Mouse (Mus musculus) MEL-GATA-1-ER (cell line): ENCODE data around the gene Celsr3.
A peak's percentile ranks its signal among the peaks of the same experiment; 100 is the strongest.

Source experiments
- DNase-seq: peaks from one replicate; pipeline ENCODE4 v3.0.0-alpha.2; 2012; ENCODE audit warnings: low read depth; ENCODE audit errors: extremely low read depth

Celsr3 gene

GRCm38 (mm10) chr9:108825820-108826699, at the start of gene Celsr3:
TSS of gene Celsr3 (plus strand) at chr9:108826320.
- DNase-seq, result no peak

DNA sequence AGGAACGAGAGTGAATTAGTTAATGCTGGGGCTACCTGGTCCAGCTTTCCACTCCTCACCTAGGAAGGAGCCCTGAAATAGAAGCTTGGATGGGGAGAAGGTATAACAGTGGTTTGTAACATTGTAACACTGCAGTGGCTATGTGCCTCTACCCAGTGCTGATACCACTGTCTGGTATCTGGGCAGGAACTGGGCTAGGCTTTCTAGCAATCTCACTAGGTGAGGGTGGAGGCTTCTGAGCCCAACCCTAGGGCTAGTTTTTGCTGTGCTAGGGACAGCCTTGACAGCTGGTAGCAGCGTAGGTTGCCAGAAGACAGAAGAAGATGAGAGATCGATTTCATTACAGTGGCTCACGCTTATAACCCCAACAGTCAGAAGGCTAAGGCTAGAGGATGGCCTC, 49.5 kb upstream of the Celsr3 start:
- DNase-seq, result no peak

DNA sequence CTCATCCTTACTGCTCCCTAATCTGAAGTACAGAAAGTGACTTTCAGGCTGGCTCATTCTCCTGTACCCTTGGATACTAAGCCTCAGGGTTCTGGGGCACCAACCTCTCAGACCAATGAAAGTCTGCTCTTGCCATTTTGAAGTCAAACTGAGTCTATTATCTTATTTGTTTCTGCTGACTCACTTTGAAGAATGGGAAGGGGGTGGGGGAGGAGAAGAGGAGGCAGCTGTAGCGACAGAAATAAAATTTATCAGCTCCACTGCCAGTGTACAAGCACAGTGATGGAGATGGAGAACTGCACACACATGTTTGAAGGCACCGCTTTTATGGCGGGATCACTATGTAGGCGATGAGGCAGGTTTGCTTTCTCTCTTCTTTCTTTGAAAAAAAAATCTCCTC, 48.8 kb upstream of the Celsr3 start:
- no peak for DNase-seq

GRCm38 (mm10) chr9:108780959-108781358, 45.2 kb upstream of the Celsr3 start:
- DNase-seq, result no peak

DNA sequence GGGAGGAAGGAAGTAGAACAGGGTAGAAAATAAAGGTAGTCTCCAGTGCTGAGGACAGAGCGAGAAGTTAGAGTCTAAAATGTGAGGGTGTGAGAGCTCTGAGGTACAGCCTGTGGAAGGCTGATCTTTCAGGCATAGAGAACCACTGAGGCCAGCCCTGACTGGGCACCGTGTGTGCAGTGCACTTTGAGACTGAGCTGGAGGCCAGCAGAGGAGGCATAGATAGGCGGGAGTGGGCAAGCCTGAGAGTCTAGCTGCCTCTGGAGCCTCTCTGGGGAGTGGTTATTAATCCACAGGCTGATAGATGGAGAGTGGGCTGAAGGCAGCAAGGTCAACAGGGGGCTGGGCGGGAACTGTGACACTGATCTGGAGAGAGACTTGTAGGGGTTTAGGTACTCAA, 44.2 kb upstream of the Celsr3 start:
- DNase-seq, result no peak

DNA sequence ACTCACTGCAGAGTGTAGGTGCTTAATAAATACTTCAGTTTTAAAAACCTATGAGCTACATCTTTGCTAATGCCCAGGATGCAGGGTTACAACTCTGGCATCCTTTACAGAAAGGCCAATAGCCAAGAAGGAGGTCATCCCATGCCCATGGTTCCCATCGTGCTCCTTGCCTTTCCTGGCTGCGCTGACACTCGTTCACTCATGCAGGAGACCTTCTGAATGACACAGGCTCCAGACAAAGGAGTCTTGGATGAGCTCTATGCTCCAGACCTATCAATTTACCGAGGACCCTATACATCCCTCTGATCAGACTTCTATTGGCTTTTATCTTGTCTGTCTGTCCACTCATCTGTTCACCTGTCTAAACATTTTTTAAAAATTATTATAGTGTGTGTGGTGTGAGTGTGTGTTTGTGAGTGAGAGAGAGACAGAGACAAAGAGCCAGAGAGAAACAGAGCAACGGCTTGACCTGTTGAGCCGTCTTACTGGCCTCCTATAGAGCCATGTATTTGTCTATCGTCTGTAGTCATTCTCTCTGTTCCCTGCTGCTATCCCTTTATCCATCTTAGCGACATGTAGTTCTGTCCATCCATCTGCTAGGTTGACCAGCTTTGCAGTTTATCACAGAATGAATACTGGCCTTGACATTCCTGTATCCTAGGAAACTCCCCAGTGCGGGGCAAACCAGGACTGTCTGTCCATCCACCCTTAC, 43.1 kb upstream of the Celsr3 start:
- no peak for DNase-seq

- DNase-seq, result peak; percentile 75
These were observed 42.3 kb upstream of the Celsr3 start, which contains the start of gene Ip6k2 for GRCm38 (mm10) chr9:108783548-108784463. TSS of gene Ip6k2 (plus strand) at chr9:108783796.

- no peak for DNase-seq
These were observed 40.7 kb upstream of the Celsr3 start for GRCm38 (mm10) chr9:108785416-108785815.

GRCm38 (mm10) chr9:108786494-108786893, 39.6 kb upstream of the Celsr3 start:
- no peak for DNase-seq

- DNase-seq, result no peak
These were observed 39.0 kb upstream of the Celsr3 start for GRCm38 (mm10) chr9:108787080-108787479.

- DNase-seq, result no peak
These were observed 37.4 kb upstream of the Celsr3 start for GRCm38 (mm10) chr9:108788713-108789112.

- DNase-seq, result peak; percentile 47
These were observed 33.8 kb upstream of the Celsr3 start for GRCm38 (mm10) chr9:108792307-108792706.

- no peak for DNase-seq
These were observed 33.4 kb upstream of the Celsr3 start for GRCm38 (mm10) chr9:108792730-108793129.

GRCm38 (mm10) chr9:108795281-108795680, 30.8 kb upstream of the Celsr3 start:
- DNase-seq, result no peak

DNA sequence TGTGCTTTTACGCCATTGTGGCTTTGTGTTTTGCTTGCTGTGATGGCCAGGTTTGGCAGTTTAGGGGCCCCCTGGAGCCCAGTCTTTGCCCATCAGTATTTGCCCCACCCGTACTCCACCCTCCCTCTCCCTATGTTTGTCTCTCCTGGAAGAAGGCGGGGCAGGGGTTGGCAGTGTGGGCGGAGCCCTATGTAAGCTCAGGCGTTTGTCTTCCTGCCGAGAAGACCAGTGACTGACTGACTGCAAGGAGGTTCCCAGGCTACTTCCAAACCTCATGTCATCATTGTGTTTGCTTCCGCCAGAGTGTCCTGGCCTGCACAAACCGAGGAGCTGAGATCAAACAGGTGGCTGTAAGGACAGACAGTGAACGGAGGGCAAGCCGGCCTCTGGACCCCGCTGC, 30.4 kb upstream of the Celsr3 start:
- DNase-seq, result no peak

DNA sequence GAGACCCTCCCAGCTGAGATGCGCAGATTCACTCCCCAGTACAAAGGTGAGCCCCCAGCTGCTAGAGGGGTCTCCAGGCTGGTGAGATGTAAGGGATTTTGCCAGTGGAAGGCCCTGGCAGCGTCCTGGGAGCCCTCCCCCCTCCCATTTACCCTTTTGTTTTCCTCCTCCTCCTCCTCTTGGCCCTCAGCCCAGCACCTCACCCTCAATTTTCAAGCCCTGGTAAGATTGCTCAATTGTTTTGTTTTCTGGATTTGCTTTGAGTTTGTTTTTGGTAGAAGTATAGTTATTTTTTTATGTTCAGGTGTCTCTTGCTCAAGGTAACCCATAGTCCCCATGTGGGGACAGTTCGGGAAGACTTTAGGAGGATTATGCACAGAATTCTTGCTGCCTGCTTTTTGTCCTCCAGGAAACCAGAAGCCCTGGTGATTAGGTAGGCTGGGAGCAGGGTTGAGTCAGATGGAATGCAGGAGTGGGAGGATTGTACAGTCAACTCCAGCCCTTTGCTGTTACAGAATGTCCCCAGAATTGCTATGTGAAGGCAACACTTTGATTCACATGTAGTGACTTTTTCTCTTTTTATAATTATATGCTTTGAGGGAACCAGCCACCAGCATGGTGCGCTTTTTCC, 29.7 kb upstream of the Celsr3 start:
- DNase-seq, result no peak

GRCm38 (mm10) chr9:108797477-108797876, 28.6 kb upstream of the Celsr3 start:
- DNase-seq, result no peak

DNA sequence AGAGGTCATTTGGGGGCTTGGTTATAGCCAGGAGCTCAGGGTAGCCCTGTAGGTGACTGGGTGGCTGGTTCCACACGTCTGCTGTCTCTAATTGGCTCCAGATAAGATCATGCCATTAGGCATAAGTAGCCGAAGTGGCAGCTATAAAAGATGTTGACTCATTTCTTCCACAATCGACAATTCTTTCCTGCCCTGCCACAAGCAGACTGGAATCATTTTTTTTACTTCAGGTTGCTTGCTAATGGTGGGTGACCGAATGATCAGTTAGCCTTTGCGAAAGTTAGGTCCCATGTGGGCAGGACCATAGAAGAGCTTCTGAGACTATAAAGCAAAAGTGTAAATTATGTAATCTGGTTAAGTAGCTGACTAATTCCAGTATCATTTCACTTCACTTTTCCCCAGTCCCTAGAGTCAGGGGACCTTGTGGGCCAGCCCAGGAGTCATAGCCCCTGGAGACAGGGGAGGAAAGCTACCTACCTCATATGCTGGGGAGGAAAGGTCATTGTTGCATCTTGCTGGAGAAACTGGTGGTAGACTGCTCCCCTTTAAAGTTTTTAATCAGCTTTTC, 27.5 kb upstream of the Celsr3 start:
- DNase-seq, result no peak

DNA sequence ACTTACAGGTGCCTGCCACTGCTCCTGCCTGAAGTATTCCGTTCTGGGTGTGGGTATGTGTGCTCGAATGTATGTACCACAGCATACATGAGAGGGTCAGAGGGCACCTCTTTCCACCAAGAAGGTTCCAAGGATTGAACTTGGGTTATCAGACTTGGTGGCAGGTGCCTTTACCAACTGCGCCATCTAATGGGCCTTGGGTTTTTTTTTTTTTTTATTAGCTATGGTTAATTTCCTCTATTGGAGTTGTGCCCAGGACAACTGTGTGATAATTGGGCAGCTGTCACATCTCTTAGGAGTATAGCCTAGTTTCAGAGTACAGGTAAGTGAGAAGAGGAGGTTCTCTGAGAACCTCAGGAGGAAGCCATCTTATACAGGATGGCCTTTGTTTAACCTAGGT, 26.6 kb upstream of the Celsr3 start:
- no peak for DNase-seq

DNA sequence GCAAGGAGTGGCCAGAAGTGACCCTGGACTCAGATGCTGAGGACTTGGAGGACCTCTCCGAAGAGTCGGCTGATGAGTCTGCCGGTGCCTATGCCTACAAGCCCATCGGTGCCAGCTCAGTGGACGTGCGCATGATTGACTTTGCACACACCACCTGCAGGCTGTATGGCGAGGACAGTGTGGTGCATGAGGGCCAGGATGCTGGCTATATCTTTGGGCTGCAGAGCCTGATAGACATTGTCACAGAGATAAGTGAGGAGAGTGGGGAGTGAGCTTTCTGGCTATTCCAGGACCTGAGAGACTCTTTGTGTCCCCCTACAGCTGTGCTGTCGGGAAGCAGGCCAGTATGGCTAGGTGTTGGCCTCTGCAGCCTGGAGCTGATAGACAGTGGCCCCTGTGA, 20.4 kb upstream of the Celsr3 start:
- no peak for DNase-seq

- DNase-seq, result no peak
These were observed 19.7 kb upstream of the Celsr3 start for GRCm38 (mm10) chr9:108806379-108806778.
